Mouse (Mus musculus): ENCODE data around the gene Timm50. TPM values are rescaled to one million over a fixed set of nuclear protein-coding genes. Genes with fewer than 3 reads are reported as not detected.

Gene Timm50
- polyA plus RNA-seq, 1 experiment from 2014 or later = 124 TPM

DNA sequence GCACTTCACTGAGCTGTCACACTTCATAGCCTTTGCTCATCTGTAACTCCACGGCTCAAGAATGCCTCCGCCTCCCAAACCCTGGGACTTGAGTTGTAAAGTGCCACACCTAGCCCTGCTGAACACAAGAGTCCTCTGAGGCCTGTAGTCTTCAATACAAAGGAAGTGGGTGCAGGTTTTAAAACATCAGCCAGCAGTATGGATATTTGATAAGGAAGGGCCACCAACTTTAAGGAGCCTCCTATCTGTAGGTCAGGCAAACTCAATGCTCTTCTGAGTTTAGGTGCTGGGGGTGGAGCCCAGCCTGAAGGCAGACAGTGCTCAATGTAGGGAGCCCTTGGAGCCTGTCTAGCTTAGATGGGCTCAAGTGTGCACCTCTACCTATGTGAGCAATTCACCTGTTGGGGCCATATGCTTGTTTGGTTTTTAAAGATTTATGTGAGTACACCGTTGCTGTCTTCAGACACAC lies 42.3 kb upstream of the Timm50 start:
- peaks cover 48% of the 10 kb centered on the region for H3K36me3 ChIP-seq (ENCODE audit: control insufficient read depth, insufficient read depth, low read length)
- H3K9ac ChIP-seq (ENCODE audit: low read depth, low read length) = no peak overlapping the region
- H3K9me3 ChIP-seq (ENCODE audit: control insufficient read depth, low read length) = no peaks in the 10 kb centered on the region
- no peaks in the 10 kb centered on the region for H3K27me3 ChIP-seq (replicated peaks; ENCODE audit: control insufficient read depth, insufficient read depth, low read length)
- no peak overlapping the region for H3K27ac ChIP-seq (replicated peaks; ENCODE audit: low read depth, low read length)
- H3K4me2 ChIP-seq (ENCODE audit: low read depth, low read length) = no peak overlapping the region
- WGBS = 87% methylated on average over 3 of the region's 3 CpGs
- ATAC-seq (ENCODE audit: low read depth) = no peak
- H3K4me1 ChIP-seq (ENCODE audit: control insufficient read depth, insufficient read depth, low read length) = peaks cover 28% of the 10 kb centered on the region; the same call in 1 of the 2 replicates
- no peak overlapping the region for H3K4me3 ChIP-seq (ENCODE audit: low read depth, low read length)
- no peak for DNase-seq (ENCODE audit: low spot score)

GRCm38 (mm10) chr7:28353267-28353666 lies 41.4 kb upstream of the Timm50 start:
- Histone ChIP-seq H3K4me2 (ENCODE audit: low read depth, low read length) (no peak overlapping the region), H3K4me3 (ENCODE audit: low read depth, low read length) (no peak overlapping the region), H3K27ac (replicated peaks; ENCODE audit: low read depth, low read length) (no peak overlapping the region), H3K9me3 (ENCODE audit: control insufficient read depth, low read length) (no peaks in the 10 kb centered on the region), H3K36me3 (ENCODE audit: control insufficient read depth, insufficient read depth, low read length) (peaks cover 44% of the 10 kb centered on the region), H3K4me1 (ENCODE audit: control insufficient read depth, insufficient read depth, low read length) (peaks cover 28% of the 10 kb centered on the region; the same call in 1 of the 2 replicates), H3K27me3 (replicated peaks; ENCODE audit: control insufficient read depth, insufficient read depth, low read length) (no peaks in the 10 kb centered on the region), H3K9ac (ENCODE audit: low read depth, low read length) (no peak overlapping the region)
- no peak for DNase-seq (ENCODE audit: low spot score)
- ATAC-seq (ENCODE audit: low read depth) = no peak
- WGBS = 93% methylated on average over 2 of the region's 2 CpGs

DNA sequence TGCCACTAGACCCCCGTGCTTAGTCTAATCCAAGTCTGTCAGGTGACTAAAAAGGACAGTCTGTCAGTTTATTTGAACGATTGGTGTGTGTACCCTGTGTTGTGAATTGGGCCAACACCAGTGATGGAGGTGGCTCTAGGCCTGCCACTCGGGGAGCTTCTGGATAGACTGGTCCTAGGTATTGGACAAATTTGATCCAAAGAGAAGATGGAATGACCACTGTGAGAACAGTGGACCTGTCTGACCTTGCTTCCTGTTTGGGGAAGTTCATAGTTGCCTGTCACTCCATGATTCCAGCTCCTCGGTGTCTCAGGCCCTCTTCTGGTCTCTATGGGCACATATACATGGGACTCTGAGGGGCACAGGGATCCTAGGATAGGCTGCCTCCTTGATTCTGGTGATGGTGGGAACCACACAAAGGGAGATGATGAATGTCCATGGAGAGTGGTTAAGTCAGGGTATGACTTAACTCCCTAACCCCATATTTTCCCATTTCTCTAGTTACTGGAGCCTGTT lies 39.9 kb upstream of the Timm50 start:
- DNase-seq (ENCODE audit: low spot score) (no peak), ATAC-seq (ENCODE audit: low read depth) (no peak)
- 32% methylated on average over 4 of the region's 4 CpGs for WGBS
- peaks cover 44% of the 10 kb centered on the region for H3K36me3 ChIP-seq (ENCODE audit: control insufficient read depth, insufficient read depth, low read length)
- peak overlapping the region; percentile 98 for H3K9ac ChIP-seq (ENCODE audit: low read depth, low read length)
- peak overlapping the region; percentile 63 for H3K4me2 ChIP-seq (ENCODE audit: low read depth, low read length)
- H3K4me1 ChIP-seq (ENCODE audit: control insufficient read depth, insufficient read depth, low read length) = peaks cover 16% of the 10 kb centered on the region; the same call in 1 of the 2 replicates
- no peak overlapping the region for H3K27ac ChIP-seq (replicated peaks; ENCODE audit: low read depth, low read length)
- H3K27me3 ChIP-seq (replicated peaks; ENCODE audit: control insufficient read depth, insufficient read depth, low read length) = no peaks in the 10 kb centered on the region
- H3K9me3 ChIP-seq (ENCODE audit: control insufficient read depth, low read length) = no peaks in the 10 kb centered on the region
- H3K4me3 ChIP-seq (ENCODE audit: low read depth, low read length) = peak overlapping the region; percentile 91

DNA sequence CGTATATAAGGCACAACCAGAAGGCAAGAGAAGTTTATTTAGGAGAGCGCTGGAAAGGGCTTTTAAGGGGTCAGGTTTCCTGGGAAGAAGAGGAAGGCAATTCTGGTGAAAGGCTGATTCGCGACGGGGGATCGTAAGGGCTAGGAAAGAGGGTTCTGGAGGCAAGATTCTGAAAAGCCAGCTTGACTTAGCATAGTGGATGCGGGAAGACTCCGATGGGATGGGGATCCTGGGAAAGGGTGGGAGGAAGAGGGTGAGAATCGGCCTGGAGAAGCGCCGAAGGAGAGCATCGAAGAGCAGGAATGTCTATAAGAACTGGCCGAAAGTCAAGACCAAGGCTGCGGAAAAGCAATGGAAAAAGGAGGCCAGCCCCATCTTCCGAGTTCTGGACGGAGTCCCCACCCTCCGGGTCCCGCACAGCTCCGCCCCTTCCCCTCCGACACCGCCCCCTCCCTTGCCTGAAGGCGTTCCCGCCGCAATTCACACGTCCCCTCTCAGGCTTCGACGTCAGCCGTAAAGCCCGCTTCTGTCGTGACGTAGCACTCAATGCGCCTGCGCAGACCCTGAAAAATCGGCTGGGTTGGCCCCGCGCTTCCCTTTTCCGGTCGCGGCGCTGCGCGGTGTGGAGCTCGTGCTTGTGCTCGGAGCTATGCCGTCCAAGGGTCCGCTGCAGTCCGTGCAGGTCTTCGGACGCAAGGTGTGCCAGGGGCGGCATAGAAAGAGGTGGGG lies 38.4 kb upstream of the Timm50 start, which contains the start of gene Rps16:
Rps16 (plus strand) TSS at position 498 of the 729 bp plus-strand sequence.
- Histone ChIP-seq H3K27me3 (replicated peaks; ENCODE audit: control insufficient read depth, insufficient read depth, low read length) (no peaks in the 10 kb centered on the region), H3K27ac (replicated peaks; ENCODE audit: low read depth, low read length) (peak within 1 kb of the TSS; percentile 97), H3K9ac (ENCODE audit: low read depth, low read length) (peak within 1 kb of the TSS; percentile 98), H3K9me3 (ENCODE audit: control insufficient read depth, low read length) (no peaks in the 10 kb centered on the region), H3K4me1 (ENCODE audit: control insufficient read depth, insufficient read depth, low read length) (peaks cover 14% of the 10 kb centered on the region; the same call in 1 of the 2 replicates), H3K36me3 (ENCODE audit: control insufficient read depth, insufficient read depth, low read length) (peaks cover 36% of the 10 kb centered on the region), H3K4me3 (ENCODE audit: low read depth, low read length) (peak within 1 kb of the TSS; percentile 91), H3K4me2 (ENCODE audit: low read depth, low read length) (peak within 1 kb of the TSS; percentile 63)
- WGBS = under 1% methylated on average over 44 of the region's 50 CpGs
- peak; percentile 98 for DNase-seq (ENCODE audit: low spot score)
- peak; percentile 94 for ATAC-seq (ENCODE audit: low read depth)

DNA sequence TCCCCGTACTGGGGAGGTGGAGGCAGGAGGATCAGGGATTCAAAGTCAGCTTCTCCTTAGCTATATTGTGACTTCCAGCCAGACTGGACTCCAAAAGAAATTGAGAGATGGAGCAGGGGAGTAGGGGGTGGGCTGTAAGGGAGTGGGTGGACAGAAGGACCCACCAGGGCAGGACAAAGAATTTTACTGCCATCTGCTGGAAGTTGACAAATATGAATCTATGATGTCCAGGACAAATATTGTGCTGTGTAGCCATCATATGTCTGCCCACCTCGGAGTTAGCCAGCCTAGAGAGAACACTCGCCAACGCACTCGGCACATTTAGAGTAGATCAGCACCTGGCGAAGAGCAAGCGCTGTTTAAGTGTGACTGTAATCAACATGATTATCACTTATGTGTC lies 36.7 kb upstream of the Timm50 start:
- no peak overlapping the region for H3K9ac ChIP-seq (ENCODE audit: low read depth, low read length)

DNA sequence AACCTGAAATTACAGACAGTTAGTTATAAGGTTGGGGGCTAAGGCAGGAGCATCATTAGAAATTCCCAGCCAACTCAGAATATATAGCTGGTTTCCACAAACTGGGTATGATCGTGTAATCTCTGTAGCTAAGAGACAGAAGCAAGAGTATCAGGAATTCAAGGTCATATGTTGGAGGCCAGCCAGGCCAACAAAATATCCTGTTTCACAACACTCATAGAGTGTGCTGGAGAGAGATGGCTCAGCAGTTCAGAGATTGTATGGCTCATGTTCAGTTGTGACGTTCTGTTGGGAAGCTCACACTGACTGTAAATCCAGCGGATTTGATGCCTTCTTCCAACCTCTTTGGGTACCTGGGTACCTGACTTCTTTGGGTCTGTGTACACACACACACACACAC lies 35.9 kb upstream of the Timm50 start:
- ATAC-seq (ENCODE audit: low read depth) (no peak), DNase-seq (ENCODE audit: low spot score) (no peak)
- Histone ChIP-seq H3K36me3 (ENCODE audit: control insufficient read depth, insufficient read depth, low read length) (peaks cover 11% of the 10 kb centered on the region), H3K9me3 (ENCODE audit: control insufficient read depth, low read length) (no peaks in the 10 kb centered on the region), H3K4me1 (ENCODE audit: control insufficient read depth, insufficient read depth, low read length) (peaks cover 14% of the 10 kb centered on the region), H3K4me2 (ENCODE audit: low read depth, low read length) (no peak overlapping the region), H3K27ac (replicated peaks; ENCODE audit: low read depth, low read length) (no peak overlapping the region), H3K27me3 (replicated peaks; ENCODE audit: control insufficient read depth, insufficient read depth, low read length) (no peaks in the 10 kb centered on the region), H3K4me3 (ENCODE audit: low read depth, low read length) (no peak overlapping the region), H3K9ac (ENCODE audit: low read depth, low read length) (no peak overlapping the region)
- 69% methylated on average over 3 of the region's 3 CpGs for WGBS

More for the DNA sequence above, 36.7 kb upstream of the Timm50 start:
- H3K9me3 ChIP-seq (ENCODE audit: control insufficient read depth, low read length) = no peaks in the 10 kb centered on the region
- ATAC-seq (ENCODE audit: low read depth) (no peak), DNase-seq (ENCODE audit: low spot score) (no peak)
- no peak overlapping the region for H3K4me3 ChIP-seq (ENCODE audit: low read depth, low read length)
- H3K4me1 ChIP-seq (ENCODE audit: control insufficient read depth, insufficient read depth, low read length) = peaks cover 14% of the 10 kb centered on the region
- no peak overlapping the region for H3K27ac ChIP-seq (replicated peaks; ENCODE audit: low read depth, low read length)
- peaks cover 20% of the 10 kb centered on the region for H3K36me3 ChIP-seq (ENCODE audit: control insufficient read depth, insufficient read depth, low read length)
- WGBS = 82% methylated on average over 7 of the region's 7 CpGs
- no peak overlapping the region for H3K4me2 ChIP-seq (ENCODE audit: low read depth, low read length)
- H3K27me3 ChIP-seq (replicated peaks; ENCODE audit: control insufficient read depth, insufficient read depth, low read length) = no peaks in the 10 kb centered on the region

GRCm38 (mm10) chr7:28344637-28345036 lies 32.8 kb upstream of the Timm50 start:
- no peaks in the 10 kb centered on the region for H3K9me3 ChIP-seq (ENCODE audit: control insufficient read depth, low read length)
- H3K9ac ChIP-seq (ENCODE audit: low read depth, low read length) = no peak overlapping the region
- DNase-seq (ENCODE audit: low spot score) (peak; percentile 75), ATAC-seq (ENCODE audit: low read depth) (no peak)
- no peaks in the 10 kb centered on the region for H3K27me3 ChIP-seq (replicated peaks; ENCODE audit: control insufficient read depth, insufficient read depth, low read length)
- no peaks in the 10 kb centered on the region for H3K36me3 ChIP-seq (ENCODE audit: control insufficient read depth, insufficient read depth, low read length)
- no peak overlapping the region for H3K27ac ChIP-seq (replicated peaks; ENCODE audit: low read depth, low read length)
- H3K4me1 ChIP-seq (ENCODE audit: control insufficient read depth, insufficient read depth, low read length) = peaks cover 3% of the 10 kb centered on the region
- H3K4me2 ChIP-seq (ENCODE audit: low read depth, low read length) = no peak overlapping the region
- WGBS = 3% methylated on average over 4 of the region's 4 CpGs
- no peak overlapping the region for H3K4me3 ChIP-seq (ENCODE audit: low read depth, low read length)

DNA sequence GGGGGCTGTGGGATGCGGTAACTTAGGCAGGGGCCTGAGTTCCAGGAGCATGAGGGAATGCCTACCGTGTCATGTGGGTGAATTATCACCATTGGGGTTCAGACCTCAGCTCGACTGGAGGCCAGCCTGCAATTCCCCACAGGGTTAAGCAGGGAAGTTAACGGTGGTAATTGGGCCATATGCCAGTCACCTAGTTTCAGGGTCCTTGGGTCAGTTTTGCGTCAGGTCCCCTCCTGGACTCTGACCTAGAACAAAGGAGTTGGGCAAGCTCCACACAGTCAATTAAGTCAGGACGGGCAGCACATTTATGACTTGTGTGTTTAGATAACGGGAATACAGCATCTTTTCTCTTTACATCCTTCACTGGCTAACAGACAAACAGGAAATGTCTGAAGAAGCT lies 29.5 kb upstream of the Timm50 start:
- H3K9ac ChIP-seq (ENCODE audit: low read depth, low read length) = no peak overlapping the region
- no peak for ATAC-seq (ENCODE audit: low read depth)
- no peak overlapping the region for H3K4me3 ChIP-seq (ENCODE audit: low read depth, low read length)
- H3K36me3 ChIP-seq (ENCODE audit: control insufficient read depth, insufficient read depth, low read length) = no peaks in the 10 kb centered on the region
- H3K4me2 ChIP-seq (ENCODE audit: low read depth, low read length) = no peak overlapping the region
- H3K27ac ChIP-seq (replicated peaks; ENCODE audit: low read depth, low read length) = no peak overlapping the region
- DNase-seq (ENCODE audit: low spot score) = no peak
- H3K27me3 ChIP-seq (replicated peaks; ENCODE audit: control insufficient read depth, insufficient read depth, low read length) = no peaks in the 10 kb centered on the region
- 42% methylated on average over 7 of the region's 7 CpGs for WGBS
- peaks cover 7% of the 10 kb centered on the region for H3K4me1 ChIP-seq (ENCODE audit: control insufficient read depth, insufficient read depth, low read length)
- no peaks in the 10 kb centered on the region for H3K9me3 ChIP-seq (ENCODE audit: control insufficient read depth, low read length)

All from embryonic facial prominence, embryonic 14.5 days (tissue).